Mouse (Mus musculus): ENCODE measurements around the gene Ier3.

DNA sequence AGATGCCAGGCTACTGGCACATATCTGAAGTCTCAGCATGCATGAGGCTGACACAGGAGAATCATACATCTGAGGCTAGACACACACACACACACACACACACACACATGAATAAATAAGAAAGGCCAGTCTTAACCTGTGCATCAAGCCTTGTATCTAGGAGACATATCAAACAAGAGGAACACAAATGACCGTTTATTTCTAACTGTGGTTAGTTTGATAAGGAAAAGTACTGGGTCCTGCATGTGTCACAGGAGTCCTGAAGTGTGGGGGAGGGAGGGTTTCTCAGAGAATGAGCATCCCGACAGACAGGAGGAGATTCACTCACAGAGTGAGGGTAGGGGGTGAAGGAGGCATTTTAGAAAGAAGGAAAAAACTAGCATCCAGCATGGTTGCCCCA, 26.4 kb upstream of the Ier3 start:
- no peak for TF ChIP-seq POLR2A (IDR thresholded peaks at IDR 0.05; ENCODE audit: low read depth, low read length)
- TF ChIP-seq CTCF (conservative IDR thresholded peaks at IDR 0.05; ENCODE audit: insufficient read depth, insufficient read length, low read depth, low read length), result no peak
